Comparison of ENCODE assay signal across 26 mouse cellular contexts in the genomic region with DNA sequence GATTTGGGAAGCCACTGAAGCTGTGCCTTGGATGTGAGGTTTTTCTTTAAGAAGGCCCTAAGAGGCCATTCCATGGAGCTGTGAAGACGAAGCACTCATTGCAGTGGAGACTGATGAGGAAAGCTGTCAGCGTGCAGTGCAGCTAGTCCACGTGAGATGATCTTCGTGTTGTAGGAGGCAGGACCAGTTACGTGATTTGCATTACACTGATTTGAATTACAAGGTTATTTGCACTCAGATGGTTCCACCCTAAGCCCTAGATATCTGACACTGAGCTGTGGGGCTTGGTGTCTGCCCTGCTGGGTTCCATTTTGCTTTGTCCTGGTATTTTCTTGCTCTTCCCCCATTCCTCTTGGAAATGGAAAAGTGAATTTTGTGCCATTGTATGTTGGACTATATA. TPM values are rescaled to one million over a fixed set of nuclear protein-coding genes. Genes with fewer than 3 reads are reported as not detected.
A peak's percentile ranks its signal among the peaks of the same experiment; 100 is the strongest.
DNase-seq lines count a peak whose midpoint lies in the region; ATAC-seq and TF ChIP-seq lines count a peak whose summit lies in the region.
"Had no signal": no experiment of that assay in that cellular context is flagged by ENCODE, and none has a peak within 500 bp of the region (broad histone marks: within the 10 kb centered on the region; RNA-seq: fewer than 3 reads in every experiment).

No protein-coding gene starts in this region.

- no peaks in the 10 kb centered on the region for H3K9me3 ChIP-seq in forebrain, embryonic 15.5 days
- no peaks in the 10 kb centered on the region for H3K9me3 ChIP-seq in forebrain, embryonic 16.5 days (ENCODE audit: control insufficient read depth, low read length)
- H3K9me3 ChIP-seq in hindbrain, embryonic 14.5 days (ENCODE audit: control insufficient read depth, low read length): no peaks in the 10 kb centered on the region
- H3K9me3 ChIP-seq: embryonic facial prominence, embryonic 13.5 days; embryonic facial prominence, embryonic 15.5 days; forebrain, embryonic 13.5 days; G1E had no signal

- TF ChIP-seq POLR2A in brain, embryonic 14.5 days (IDR thresholded peaks at IDR 0.05; ENCODE audit: borderline replicate concordance, extremely low read depth, insufficient read depth, insufficient read length, poor library complexity, severe bottlenecking): no peak

- H3K4me3 ChIP-seq in forebrain, embryonic 15.5 days: no peak overlapping the region
- no peak overlapping the region for H3K4me3 ChIP-seq in forebrain, embryonic 16.5 days (replicated peaks; ENCODE audit: low read length)
- H3K4me3 ChIP-seq in hindbrain, embryonic 14.5 days (replicated peaks; ENCODE audit: low read length): no peak overlapping the region
- H3K4me3 ChIP-seq: embryonic facial prominence, embryonic 13.5 days; embryonic facial prominence, embryonic 15.5 days; erythroblast, embryonic 14.5 days; forebrain, embryonic 13.5 days had no signal

- 58% methylated on average over 5 of the region's 5 CpGs for WGBS in forebrain, embryonic 15.5 days
- 48% methylated on average over 5 of the region's 5 CpGs for WGBS in forebrain, embryonic 16.5 days
- WGBS in hindbrain, embryonic 14.5 days: 64% methylated on average over 5 of the region's 5 CpGs

- H3K4me1 ChIP-seq in forebrain, embryonic 15.5 days: no peaks in the 10 kb centered on the region
- H3K4me1 ChIP-seq in forebrain, embryonic 16.5 days (replicated peaks; ENCODE audit: control insufficient read depth, insufficient read depth, low read length): no peaks in the 10 kb centered on the region
- no peaks in the 10 kb centered on the region; the same call in 1 of the 2 replicates for H3K4me1 ChIP-seq in hindbrain, embryonic 14.5 days (replicated peaks; ENCODE audit: control insufficient read depth, insufficient read depth, low read length)
- H3K4me1 ChIP-seq: embryonic facial prominence, embryonic 13.5 days; embryonic facial prominence, embryonic 15.5 days; forebrain, embryonic 13.5 days had no signal

- H3K27ac ChIP-seq in forebrain, embryonic 15.5 days (replicated peaks): no peak overlapping the region
- no peak overlapping the region for H3K27ac ChIP-seq in forebrain, embryonic 16.5 days (ENCODE audit: low read length)
- no peak overlapping the region for H3K27ac ChIP-seq in hindbrain, embryonic 14.5 days
- H3K27ac ChIP-seq: embryonic facial prominence, embryonic 13.5 days; embryonic facial prominence, embryonic 15.5 days; forebrain, embryonic 13.5 days had no signal

- peak; percentile 53 for ATAC-seq in forebrain, embryonic 15.5 days (replicated peaks)
- ATAC-seq in forebrain, embryonic 16.5 days: no peak
- ATAC-seq in hindbrain, embryonic 14.5 days (ENCODE audit: low FRiP score): no peak
- ATAC-seq: activated CD4-positive, CD25-positive, alpha-beta regulatory T cell, adult 4 months; Patski had no signal

- no peak for TF ChIP-seq CTCF in brain, embryonic 14.5 days (IDR thresholded peaks at IDR 0.05; ENCODE audit: borderline replicate concordance, extremely low read depth, insufficient read depth, insufficient read length)

- H3K27me3 ChIP-seq in forebrain, embryonic 15.5 days: no peaks in the 10 kb centered on the region
- H3K27me3 ChIP-seq in forebrain, embryonic 16.5 days (replicated peaks; ENCODE audit: control insufficient read depth, insufficient read depth, low read length): no peaks in the 10 kb centered on the region
- H3K27me3 ChIP-seq in hindbrain, embryonic 14.5 days (ENCODE audit: control insufficient read depth, insufficient read depth, low read length): no peaks in the 10 kb centered on the region
- H3K27me3 ChIP-seq: embryonic facial prominence, embryonic 13.5 days; embryonic facial prominence, embryonic 15.5 days; forebrain, embryonic 13.5 days; Patski had no signal

- no peak overlapping the region for H3K9ac ChIP-seq in forebrain, embryonic 15.5 days (replicated peaks)
- no peak overlapping the region for H3K9ac ChIP-seq in forebrain, embryonic 16.5 days (replicated peaks; ENCODE audit: low read depth, low read length)
- H3K9ac ChIP-seq in hindbrain, embryonic 14.5 days: no peak overlapping the region
- H3K9ac ChIP-seq: embryonic facial prominence, embryonic 13.5 days; embryonic facial prominence, embryonic 15.5 days; forebrain, embryonic 13.5 days had no signal

- no peaks in the 10 kb centered on the region for H3K36me3 ChIP-seq in forebrain, embryonic 15.5 days
- no peaks in the 10 kb centered on the region for H3K36me3 ChIP-seq in forebrain, embryonic 16.5 days (ENCODE audit: control insufficient read depth, insufficient read depth)
- no peaks in the 10 kb centered on the region for H3K36me3 ChIP-seq in hindbrain, embryonic 14.5 days (replicated peaks; ENCODE audit: control insufficient read depth, insufficient read depth)
- H3K36me3 ChIP-seq: embryonic facial prominence, embryonic 13.5 days; embryonic facial prominence, embryonic 15.5 days; G1E had no signal

- no peak overlapping the region for H3K4me2 ChIP-seq in forebrain, embryonic 15.5 days (replicated peaks)
- H3K4me2 ChIP-seq in forebrain, embryonic 16.5 days (ENCODE audit: low read length): no peak overlapping the region
- no peak overlapping the region for H3K4me2 ChIP-seq in hindbrain, embryonic 14.5 days (replicated peaks)
- H3K4me2 ChIP-seq: embryonic facial prominence, embryonic 13.5 days; embryonic facial prominence, embryonic 15.5 days; forebrain, embryonic 13.5 days had no signal

- peak; percentile 56 for DNase-seq in R1 (ENCODE audit: low read depth, low spot score)
- peak; percentile 12 for DNase-seq in brain, embryonic 14.5 days (ENCODE audit: low read depth)
- DNase-seq in hindbrain, embryonic 14.5 days (ENCODE audit: low spot score): no peak
- no peak for DNase-seq in adrenal gland, postnatal 14 days
- DNase-seq: adrenal gland, adult 8-10 months; adrenal gland, postnatal 25 days; cerebellum, adult 11-12 months; cerebellum, adult 2 months; cerebellum, adult 9-10 months; cerebellum, postnatal 10 days; cerebellum, postnatal 25 days; embryo, embryonic 11 days had no signal

RNA-seq across cellular contexts. Expression of gene Wdr20rt, which starts 44.1 kb away (rescaled TPM):
- not detected in 2 replicates for polyA plus RNA-seq in forebrain, embryonic 15.5 days (2015; fragmentation: Nextera tagmentation; extraction: Ambion mirVana)
- not detected in 2 replicates for polyA plus RNA-seq in forebrain, embryonic 16.5 days (2015; fragmentation: Nextera tagmentation; extraction: Ambion mirVana)
- polyA plus RNA-seq in brain, embryonic 14.5 days (2012; rRNA removed): not detected in 2 replicates
- polyA plus RNA-seq in hindbrain, embryonic 14.5 days (2014; fragmentation: Nextera tagmentation; extraction: Ambion mirVana): not detected in 2 replicates
- total RNA-seq in adrenal gland, postnatal 14 days (2021): not detected in 2 replicates
- total RNA-seq: adrenal gland, postnatal 25 days; common myeloid progenitor, adult 5-6 weeks had no signal
- polyA plus RNA-seq: activated CD4-positive, CD25-positive, alpha-beta regulatory T cell, adult 4 months; C2C12; cerebellum, adult 2 months; embryonic facial prominence, embryonic 11.5 days; embryonic facial prominence, embryonic 13.5 days; erythroblast, embryonic 14.5 days; forebrain, embryonic 11.5 days; forebrain, embryonic 13.5 days; frontal cortex, adult 2 months; G1E had no signal

Comparison
In these comparisons a context has a peak if more than half of its experiments do, and no peak if none do; other contexts are left out.
1. DNase-seq: peak in R1 (single experiment) and brain, embryonic 14.5 days (single experiment); none in hindbrain, embryonic 14.5 days (single experiment) and adrenal gland, postnatal 14 days (single experiment).